In the genomic region with DNA sequence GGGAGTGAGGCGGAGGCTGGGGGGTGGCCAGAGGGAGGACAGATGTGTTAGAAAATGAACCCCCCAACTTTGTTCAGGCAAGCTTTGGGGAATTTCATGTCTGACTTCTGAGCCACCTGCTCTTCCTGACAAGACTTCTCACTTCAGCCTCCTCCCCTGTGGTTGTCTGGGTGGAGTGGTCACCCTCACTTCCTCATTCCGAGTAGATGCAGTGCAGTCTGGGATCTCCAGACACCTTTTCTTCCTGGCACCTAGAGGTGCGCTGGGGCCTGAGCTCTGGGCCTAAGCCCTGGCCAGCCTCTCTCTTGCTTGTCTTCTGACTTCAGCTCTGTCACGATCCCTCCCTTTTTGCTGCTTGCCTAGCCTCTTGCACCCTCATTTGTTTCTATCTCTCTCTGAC, we compare ENCODE assay signal across 30 mouse cellular contexts.
DNase-seq lines count a peak whose midpoint lies in the region; ATAC-seq lines count a peak whose summit lies in the region.
"Had no signal": no experiment of that assay in that cellular context is flagged by ENCODE, and none has a peak within 500 bp of the region (broad histone marks: within the 10 kb centered on the region; RNA-seq: fewer than 3 reads in every experiment).

No protein-coding gene starts in this region.

- intact Hi-C loops in left cerebral cortex, postnatal 25 days (cut with DNase I), result no loop called here

- no peak overlapping the region for H3K4me2 ChIP-seq in intestine, embryonic 16.5 days (ENCODE audit: low read depth, low read length)
- no peak overlapping the region for H3K4me2 ChIP-seq in intestine, embryonic 15.5 days (replicated peaks)
- no peak overlapping the region for H3K4me2 ChIP-seq in hindbrain, embryonic 13.5 days
- H3K4me2 ChIP-seq: embryonic facial prominence, embryonic 15.5 days; heart, embryonic 13.5 days; kidney, embryonic 15.5 days; limb, embryonic 15.5 days; liver, embryonic 15.5 days; midbrain, embryonic 15.5 days had no signal

- H3K4me3 ChIP-seq in intestine, embryonic 16.5 days (ENCODE audit: low read length), result no peak overlapping the region
- no peak overlapping the region for H3K4me3 ChIP-seq in intestine, embryonic 15.5 days (replicated peaks)
- no peak overlapping the region for H3K4me3 ChIP-seq in hindbrain, embryonic 13.5 days
- H3K4me3 ChIP-seq: embryonic facial prominence, embryonic 15.5 days; heart, adult 2 months; heart, embryonic 13.5 days; kidney, embryonic 15.5 days; limb, embryonic 15.5 days; liver, embryonic 15.5 days; midbrain, embryonic 15.5 days had no signal

- H3K27me3 ChIP-seq in intestine, embryonic 16.5 days (replicated peaks; ENCODE audit: control insufficient read depth, insufficient read depth, low read length), result no peaks in the 10 kb centered on the region
- H3K27me3 ChIP-seq in intestine, embryonic 15.5 days (replicated peaks), result no peaks in the 10 kb centered on the region
- no peaks in the 10 kb centered on the region for H3K27me3 ChIP-seq in splenic B cell, adult 2 months (ENCODE audit: control insufficient read depth, insufficient read depth, low read length, poor library complexity, severe bottlenecking)
- no peaks in the 10 kb centered on the region for H3K27me3 ChIP-seq in hindbrain, embryonic 13.5 days
- H3K27me3 ChIP-seq: embryonic facial prominence, embryonic 15.5 days; kidney, embryonic 15.5 days; liver, embryonic 15.5 days; midbrain, embryonic 15.5 days had no signal

- peaks cover 32% of the 10 kb centered on the region for H3K4me1 ChIP-seq in intestine, embryonic 16.5 days (ENCODE audit: control insufficient read depth, insufficient read depth, low read length)
- peaks cover 20% of the 10 kb centered on the region for H3K4me1 ChIP-seq in intestine, embryonic 15.5 days (replicated peaks)
- H3K4me1 ChIP-seq in hindbrain, embryonic 13.5 days (replicated peaks), result peaks cover 32% of the 10 kb centered on the region
- H3K4me1 ChIP-seq: liver, embryonic 15.5 days had no signal

- H3K36me3 ChIP-seq in intestine, embryonic 16.5 days (ENCODE audit: control insufficient read depth, insufficient read depth, low read length), result 0 out of 2 replicates have a peak, but pooled peaks cover 3% of the 10 kb centered on the region
- H3K36me3 ChIP-seq in intestine, embryonic 15.5 days, result no peaks in the 10 kb centered on the region; the same call in 1 of the 2 replicates
- peaks cover 20% of the 10 kb centered on the region for H3K36me3 ChIP-seq in splenic B cell, adult 2 months (ENCODE audit: control insufficient read depth, insufficient read depth, low read length, poor library complexity, severe bottlenecking)
- H3K36me3 ChIP-seq in hindbrain, embryonic 13.5 days, result no peaks in the 10 kb centered on the region
- H3K36me3 ChIP-seq: embryonic facial prominence, embryonic 15.5 days; G1E; limb, embryonic 15.5 days; liver, embryonic 15.5 days; midbrain, embryonic 15.5 days had no signal

- no peaks in the 10 kb centered on the region for H3K9me3 ChIP-seq in intestine, embryonic 16.5 days (ENCODE audit: control insufficient read depth, low read length)
- no peaks in the 10 kb centered on the region for H3K9me3 ChIP-seq in intestine, embryonic 15.5 days
- no peaks in the 10 kb centered on the region for H3K9me3 ChIP-seq in hindbrain, embryonic 13.5 days
- H3K9me3 ChIP-seq: embryonic facial prominence, embryonic 15.5 days; G1E; heart, embryonic 13.5 days; kidney, embryonic 15.5 days; limb, embryonic 15.5 days; liver, embryonic 15.5 days; midbrain, embryonic 15.5 days had no signal

- H3K9ac ChIP-seq in intestine, embryonic 16.5 days (ENCODE audit: low read depth, low read length), result no peak overlapping the region
- H3K9ac ChIP-seq in intestine, embryonic 15.5 days, result no peak overlapping the region
- H3K9ac ChIP-seq in hindbrain, embryonic 13.5 days, result no peak overlapping the region
- H3K9ac ChIP-seq: embryonic facial prominence, embryonic 15.5 days; heart, embryonic 13.5 days; kidney, embryonic 15.5 days; limb, embryonic 15.5 days; liver, embryonic 15.5 days; midbrain, embryonic 15.5 days had no signal

- WGBS in intestine, embryonic 16.5 days, result 86% methylated on average over 4 of the region's 4 CpGs
- 82% methylated on average over 4 of the region's 4 CpGs for WGBS in intestine, embryonic 15.5 days
- 95% methylated on average over 4 of the region's 4 CpGs for WGBS in hindbrain, embryonic 13.5 days

- DNase-seq in splenic B cell, adult 2 months (ENCODE audit: low read depth, low spot score), result peak; percentile 43
- no peak for DNase-seq in left cerebral cortex, postnatal 25 days (ENCODE audit: low spot score in 2 of 2)
- DNase-seq in thymus, postnatal 0 days (ENCODE audit: low spot score), result no peak
- DNase-seq: adrenal gland, adult 8-10 months; cerebellum, adult 2 months; cerebellum, postnatal 36 days; gastrocnemius, postnatal 25 days; heart, adult 2 months; heart, postnatal 14 days; kidney, adult 11 months; kidney, postnatal 36 days; layer of hippocampus, postnatal 36 days; spleen, adult 18-20 months; thymus, postnatal 36 days had no signal

- H3K27ac ChIP-seq in intestine, embryonic 16.5 days (ENCODE audit: low read length), result 0 out of 2 replicates have a peak overlapping the region, but pooled peaks have one; percentile 36
- H3K27ac ChIP-seq in intestine, embryonic 15.5 days, result no peak overlapping the region
- no peak overlapping the region for H3K27ac ChIP-seq in hindbrain, embryonic 13.5 days
- H3K27ac ChIP-seq: embryonic facial prominence, embryonic 15.5 days; heart, adult 2 months; heart, embryonic 13.5 days; kidney, embryonic 15.5 days; limb, embryonic 15.5 days; liver, embryonic 15.5 days; midbrain, embryonic 15.5 days had no signal

- ATAC-seq in intestine, embryonic 16.5 days, result no peak
- no peak for ATAC-seq in intestine, embryonic 15.5 days
- ATAC-seq in granulocyte monocyte progenitor cell, adult 5-6 weeks (replicated peaks; ENCODE audit: poor library complexity, severe bottlenecking), result peak; percentile 89
- ATAC-seq in megakaryocyte progenitor cell, adult 5-6 weeks (replicated peaks; ENCODE audit: poor library complexity), result peak; percentile 78
- no peak for ATAC-seq in hindbrain, embryonic 13.5 days (ENCODE audit: low FRiP score)
- ATAC-seq: activated CD4-positive, CD25-positive, alpha-beta regulatory T cell, adult 4 months; forebrain, embryonic 16.5 days; hindbrain, embryonic 16.5 days; lung, postnatal 0 days; midbrain, embryonic 15.5 days had no signal

Comparison
In these comparisons a context has a peak if more than half of its experiments do, and no peak if none do; other contexts are left out.
1. ATAC-seq: peak in granulocyte monocyte progenitor cell, adult 5-6 weeks (single experiment) and megakaryocyte progenitor cell, adult 5-6 weeks (single experiment); none in intestine, embryonic 16.5 days (single experiment), intestine, embryonic 15.5 days (single experiment) and hindbrain, embryonic 13.5 days (single experiment).